In the genomic region with DNA sequence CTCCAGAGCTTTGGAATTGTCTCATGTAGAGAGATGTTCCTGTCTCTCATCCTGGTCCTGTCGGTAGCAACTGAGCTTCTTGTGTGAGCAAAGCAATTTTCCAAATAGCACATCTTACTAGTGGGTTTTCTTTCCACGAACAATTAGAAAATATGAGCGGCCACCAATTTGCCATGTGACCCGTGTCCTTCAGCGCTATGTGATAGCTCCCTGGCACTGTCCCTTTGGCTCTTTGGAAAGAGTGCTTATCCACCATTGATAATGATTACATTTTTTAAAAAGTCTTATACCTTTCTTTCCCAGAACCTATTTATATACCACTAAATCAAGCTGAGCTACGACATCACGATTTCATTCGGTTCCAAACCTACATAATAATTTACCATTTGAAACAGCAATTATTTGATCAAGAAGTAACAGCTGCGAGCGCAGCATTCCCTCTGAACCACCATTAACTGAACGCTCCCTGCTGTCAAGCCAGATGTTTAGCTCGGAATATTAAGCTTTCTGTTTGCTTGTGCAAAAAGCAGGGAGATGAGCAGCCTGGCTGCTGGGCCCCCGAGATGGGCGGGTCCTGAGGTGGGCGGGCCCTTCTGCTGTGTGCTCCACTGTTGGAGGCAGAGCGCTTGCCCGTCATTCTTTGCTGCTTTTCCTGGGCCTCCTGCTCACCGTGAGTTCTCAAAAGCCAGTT, we compare ENCODE assay signal across 8 mouse cellular contexts. TPM values are rescaled to one million over a fixed set of nuclear protein-coding genes. Genes with fewer than 3 reads are reported as not detected.
A peak's percentile ranks its signal among the peaks of the same experiment; 100 is the strongest.
DNase-seq lines count a peak whose midpoint lies in the region; ATAC-seq lines count a peak whose summit lies in the region.

No protein-coding gene starts in this region.

- H3K36me3 ChIP-seq in lung, embryonic 15.5 days, result no peaks in the 10 kb centered on the region
- H3K36me3 ChIP-seq in embryonic facial prominence, embryonic 15.5 days, result no peaks in the 10 kb centered on the region
- H3K36me3 ChIP-seq in heart, embryonic 16.5 days (ENCODE audit: control insufficient read depth, insufficient read depth), result no peaks in the 10 kb centered on the region

- H3K4me3 ChIP-seq in lung, embryonic 15.5 days, result peak overlapping the region; percentile 11; the same call in 1 of the 2 replicates
- peak overlapping the region; percentile 24 for H3K4me3 ChIP-seq in embryonic facial prominence, embryonic 15.5 days (replicated peaks)
- peak overlapping the region; percentile 8 for H3K4me3 ChIP-seq in heart, embryonic 16.5 days (ENCODE audit: low read length)

- DNase-seq in lung, adult 18-20 months, result no peak
- peak; percentile 38 to 40 for DNase-seq in layer of hippocampus, postnatal 10 days (ENCODE audit: low spot score in 2 of 2)
- DNase-seq in right cerebral cortex, postnatal 14 days, result peak; percentile 33
- no peak for DNase-seq in spleen, adult 18-20 months

- H3K9ac ChIP-seq in lung, embryonic 15.5 days, result no peak overlapping the region
- H3K9ac ChIP-seq in embryonic facial prominence, embryonic 15.5 days, result 0 out of 2 replicates have a peak overlapping the region, but pooled peaks have one; percentile 18
- H3K9ac ChIP-seq in heart, embryonic 16.5 days (ENCODE audit: low read length), result no peak overlapping the region; the same call in 1 of the 2 replicates

- H3K4me1 ChIP-seq in lung, embryonic 15.5 days, result peaks cover 7% of the 10 kb centered on the region; the same call in 1 of the 2 replicates
- H3K4me1 ChIP-seq in embryonic facial prominence, embryonic 15.5 days, result peaks cover 16% of the 10 kb centered on the region; the same call in 1 of the 2 replicates
- H3K4me1 ChIP-seq in heart, embryonic 16.5 days (ENCODE audit: control insufficient read depth, insufficient read depth, low read length), result 0 out of 2 replicates have a peak, but pooled peaks cover 2% of the 10 kb centered on the region

- H3K27ac ChIP-seq in lung, embryonic 15.5 days, result no peak overlapping the region
- H3K27ac ChIP-seq in embryonic facial prominence, embryonic 15.5 days (replicated peaks), result no peak overlapping the region
- no peak overlapping the region for H3K27ac ChIP-seq in heart, embryonic 16.5 days (ENCODE audit: low read length)

- no peaks in the 10 kb centered on the region for H3K9me3 ChIP-seq in lung, embryonic 15.5 days
- H3K9me3 ChIP-seq in embryonic facial prominence, embryonic 15.5 days (replicated peaks), result no peaks in the 10 kb centered on the region
- no peaks in the 10 kb centered on the region for H3K9me3 ChIP-seq in heart, embryonic 16.5 days (replicated peaks; ENCODE audit: control insufficient read depth, low read length)

- peak overlapping the region; percentile 49 for H3K4me2 ChIP-seq in lung, embryonic 15.5 days
- peak overlapping the region; percentile 44 for H3K4me2 ChIP-seq in embryonic facial prominence, embryonic 15.5 days (replicated peaks)
- H3K4me2 ChIP-seq in heart, embryonic 16.5 days (ENCODE audit: low read depth, low read length), result peak overlapping the region; percentile 54

- ATAC-seq in lung, embryonic 15.5 days (ENCODE audit: borderline replicate concordance, extremely low read depth, low FRiP score, low TSS enrichment), result peak; percentile 92; the same call in 1 of the 2 replicates
- peak; percentile 87 for ATAC-seq in embryonic facial prominence, embryonic 15.5 days (ENCODE audit: insufficient number of reproducible peaks, low FRiP score, low TSS enrichment, low read depth)
- peak; percentile 75; the same call in 1 of the 2 replicates for ATAC-seq in heart, embryonic 16.5 days (replicated peaks; ENCODE audit: extremely low read depth, insufficient read depth, low FRiP score)
- peak; percentile 97 for ATAC-seq in megakaryocyte progenitor cell, adult 5-6 weeks (replicated peaks; ENCODE audit: poor library complexity)

- WGBS in lung, embryonic 15.5 days, result 33% methylated on average over 18 of the region's 18 CpGs
- WGBS in embryonic facial prominence, embryonic 15.5 days, result 30% methylated on average over 18 of the region's 18 CpGs
- 42% methylated on average over 18 of the region's 18 CpGs for WGBS in heart, embryonic 16.5 days

- H3K27me3 ChIP-seq in lung, embryonic 15.5 days, result no peaks in the 10 kb centered on the region
- no peaks in the 10 kb centered on the region for H3K27me3 ChIP-seq in embryonic facial prominence, embryonic 15.5 days
- no peaks in the 10 kb centered on the region for H3K27me3 ChIP-seq in heart, embryonic 16.5 days (ENCODE audit: control insufficient read depth, insufficient read depth, low read length)

RNA-seq across cellular contexts. Expression of gene Scamp1, which starts 20.8 kb away (rescaled TPM):
- 29.9 and 31.7 TPM in 2 replicates for polyA plus RNA-seq in lung, embryonic 15.5 days (2015; fragmentation: Nextera tagmentation; extraction: Ambion mirVana)
- polyA plus RNA-seq in embryonic facial prominence, embryonic 15.5 days (2015; fragmentation: Nextera tagmentation; extraction: Ambion mirVana), result 35.8 and 36.7 TPM in 2 replicates
- polyA plus RNA-seq in heart, embryonic 16.5 days (2015; fragmentation: Nextera tagmentation; extraction: Ambion mirVana), result 25.0 and 25.9 TPM in 2 replicates
- 100 to 1,000 TPM; 142 to 170 TPM for total RNA-seq in layer of hippocampus, postnatal 10 days (2021)
- 18.5 and 20.0 TPM in 2 replicates for total RNA-seq in megakaryocyte progenitor cell, adult 5-6 weeks (2015)
- 11.0 and 14.9 TPM in 2 replicates for total RNA-seq in megakaryocyte progenitor cell, adult 5-6 weeks (2017)

RNA-seq across cellular contexts. Expression of gene Ap3b1, which starts 52.3 kb away (rescaled TPM):
- 39.7 and 45.0 TPM in 2 replicates for polyA plus RNA-seq in lung, embryonic 15.5 days (2015; fragmentation: Nextera tagmentation; extraction: Ambion mirVana)
- polyA plus RNA-seq in embryonic facial prominence, embryonic 15.5 days (2015; fragmentation: Nextera tagmentation; extraction: Ambion mirVana), result 42.8 and 43.8 TPM in 2 replicates
- polyA plus RNA-seq in heart, embryonic 16.5 days (2015; fragmentation: Nextera tagmentation; extraction: Ambion mirVana), result 33.3 and 33.7 TPM in 2 replicates
- total RNA-seq in layer of hippocampus, postnatal 10 days (2021), result 10 to 100 TPM; 45.4 to 46.2 TPM
- 50.4 and 53.4 TPM in 2 replicates for total RNA-seq in megakaryocyte progenitor cell, adult 5-6 weeks (2015)
- 81.8 and 105 TPM in 2 replicates for total RNA-seq in megakaryocyte progenitor cell, adult 5-6 weeks (2017)

Comparison
In these comparisons a context has a peak if more than half of its experiments do, and no peak if none do; other contexts are left out.
1. DNase-seq: peak in layer of hippocampus, postnatal 10 days (2 of 2) and right cerebral cortex, postnatal 14 days (single experiment); none in lung, adult 18-20 months (0 of 2) and spleen, adult 18-20 months (0 of 2).
2. Peak in every context shown above with its lines, with median percentiles within 50 percentile points of each other: ATAC-seq, H3K4me2 ChIP-seq and H3K4me3 ChIP-seq.